Mouse (Mus musculus) neutrophil, adult 59 days (primary cell): ENCODE measurements around the gene Slc24a3. TPM values are rescaled to one million over a fixed set of nuclear protein-coding genes. Genes with fewer than 3 reads are reported as not detected.

ENCODE experiments used
- total RNA-seq, 2 experiments: library from RNA; stranded (reverse); gene quantifications; 1 replicate in 1 of 2; 2 replicates in 1 of 2; pipeline ENCODE4 v1.2.4; 2023

The Slc24a3 gene
- under 1 TPM; 0.73 to 0.98 TPM for total RNA-seq

DNA sequence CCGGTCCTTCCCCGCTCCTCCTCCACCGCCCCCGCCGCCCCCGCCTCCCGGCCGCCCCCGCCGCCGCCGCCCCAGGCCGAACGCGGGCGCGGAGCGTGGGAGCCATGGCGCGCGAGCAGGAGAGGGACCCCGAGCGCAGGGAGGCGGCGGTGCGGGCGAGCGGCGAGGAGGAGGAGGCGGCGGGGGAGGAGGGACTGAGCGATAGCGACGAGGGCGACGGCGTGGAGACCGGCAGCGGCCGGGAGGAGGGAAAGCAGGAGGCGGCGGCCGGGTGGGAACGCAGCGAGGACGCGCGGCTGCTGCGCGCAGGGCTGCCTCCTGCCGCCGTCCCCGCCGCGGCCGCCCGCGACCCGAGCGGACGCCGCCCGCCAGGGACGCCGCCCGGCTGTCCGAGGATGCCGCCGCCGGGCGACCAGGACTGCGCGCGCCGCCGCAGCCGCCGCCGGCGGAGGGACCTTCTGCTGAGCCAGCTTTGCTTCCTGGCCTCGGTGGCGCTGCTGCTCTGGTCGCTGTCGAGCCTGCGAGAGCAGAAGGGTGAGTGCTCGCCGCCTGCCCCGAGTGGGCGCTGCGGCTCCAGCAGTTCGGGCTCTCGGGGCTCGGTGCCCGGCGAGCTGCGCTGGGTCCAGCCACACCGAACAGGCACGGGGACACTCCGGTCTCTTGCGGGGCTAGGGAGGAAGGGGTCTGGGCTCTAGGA is at the start of gene Slc24a3:
Gene Slc24a3 (plus strand): TSS at position 91 of the 697 bp plus-strand sequence.

DNA sequence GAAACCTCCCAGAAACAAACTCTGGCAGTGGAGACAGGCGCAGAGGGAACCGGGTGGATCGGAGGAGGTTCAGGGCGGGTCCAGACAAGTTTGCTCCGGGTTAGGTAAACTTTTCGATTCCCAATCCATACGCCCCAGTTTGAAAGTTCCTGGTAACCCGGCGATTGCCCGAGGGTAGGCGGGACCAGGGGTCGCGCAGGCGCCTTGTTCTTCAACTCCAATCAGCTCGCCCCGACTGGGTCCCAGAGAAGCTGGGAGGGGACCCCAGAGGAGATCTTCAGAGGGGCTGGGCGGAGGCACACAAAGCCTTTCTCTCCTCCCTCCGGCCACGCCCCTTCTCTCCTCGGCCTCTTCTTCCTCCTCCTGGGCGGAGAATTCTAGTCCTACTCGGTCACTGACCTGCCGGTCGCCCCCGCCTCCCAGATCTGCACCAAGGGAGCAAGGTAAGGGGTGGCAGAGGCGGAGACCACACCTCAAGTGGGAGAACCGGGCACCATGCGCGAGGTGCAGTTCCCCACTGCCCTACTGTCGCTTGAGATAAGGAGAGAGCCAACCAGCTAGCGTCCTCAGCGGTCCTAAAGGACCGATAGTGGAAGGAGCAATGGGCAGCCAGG is 507.7 kb downstream of the Slc24a3 start, which contains the start of gene Rin2:
Gene Rin2 (plus strand): TSS at position 74 of the 614 bp plus-strand sequence.

